Mouse (Mus musculus) retina, embryonic 14.5 days (tissue): ENCODE results near the gene Olfr211.
"Not testable (repeated sequence)": the region's sequence is repeated elsewhere in the genome, so short reads cannot be mapped to it uniquely, and the experiment has no call there.

Experiments
- DNase-seq: peaks from one replicate; pipeline ENCODE4 v3.0.0-alpha.2; 2015; ENCODE audit warnings: low spot score

Gene Olfr211

DNA sequence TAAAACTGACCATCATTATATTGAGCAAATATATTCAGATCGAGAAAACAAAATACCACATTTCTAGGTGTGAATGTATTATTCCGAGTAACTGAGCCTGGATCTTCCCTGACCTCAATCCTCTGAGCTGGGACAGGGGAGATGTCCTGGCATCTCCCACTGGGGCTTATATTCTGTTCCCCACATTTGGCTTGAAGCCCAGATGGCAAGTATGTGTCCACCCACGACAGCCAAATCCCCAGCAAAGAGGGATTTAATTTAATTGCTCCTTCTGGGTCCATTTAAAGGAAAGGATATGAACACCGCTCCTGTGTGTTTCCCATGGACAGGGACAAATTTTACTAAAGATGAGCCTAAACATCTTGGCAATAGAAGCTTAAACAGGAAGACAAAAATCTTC lies at the start of gene Olfr211:
Gene Olfr211, plus strand, starts transcription at position 301 of the 400 bp plus-strand sequence.
- DNase-seq: no peak

DNA sequence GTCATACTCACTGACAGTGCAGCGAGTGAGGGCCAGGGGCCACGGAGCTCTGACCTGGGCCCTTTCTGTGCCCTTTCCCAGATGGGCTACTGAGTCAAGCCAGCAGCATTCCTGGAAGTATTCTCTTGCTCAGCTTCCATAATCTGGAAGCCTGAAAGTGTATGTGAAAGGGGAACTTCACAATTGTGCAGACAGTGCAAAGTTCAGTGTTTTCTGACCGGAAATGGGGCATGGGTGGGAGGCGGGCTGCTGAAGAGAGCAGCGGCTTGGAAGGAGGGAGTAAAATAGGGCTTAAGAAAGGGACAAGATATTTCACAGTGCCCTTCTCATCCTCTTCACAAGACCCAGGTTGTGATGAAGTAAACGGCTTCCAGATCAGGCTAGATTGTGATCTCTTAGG lies 49.4 kb upstream of the Olfr211 start:
- no peak for DNase-seq

- no peak for DNase-seq
Observed at GRCm38 (mm10) chr6:116440447-116440846, 48.4 kb upstream of the Olfr211 start.

DNA sequence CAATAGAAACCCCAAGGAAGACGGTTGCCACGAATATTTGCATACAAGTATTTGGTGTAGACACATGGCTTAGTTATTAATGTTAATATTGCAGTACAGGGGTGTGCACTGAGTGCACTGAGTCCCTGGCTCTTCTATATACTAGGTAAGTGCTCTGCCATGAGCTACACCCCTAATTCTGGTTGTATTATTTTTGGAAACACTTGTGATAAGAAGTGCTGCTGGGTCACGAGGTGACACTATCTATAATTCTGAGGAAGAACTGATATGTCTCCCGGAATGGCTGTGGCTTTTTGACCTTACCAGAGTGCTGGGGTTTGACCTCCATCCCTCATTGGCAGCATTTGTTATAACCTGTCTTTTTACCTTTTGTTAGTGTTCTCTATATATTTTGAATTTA lies 48.0 kb upstream of the Olfr211 start:
- DNase-seq: no peak

DNA sequence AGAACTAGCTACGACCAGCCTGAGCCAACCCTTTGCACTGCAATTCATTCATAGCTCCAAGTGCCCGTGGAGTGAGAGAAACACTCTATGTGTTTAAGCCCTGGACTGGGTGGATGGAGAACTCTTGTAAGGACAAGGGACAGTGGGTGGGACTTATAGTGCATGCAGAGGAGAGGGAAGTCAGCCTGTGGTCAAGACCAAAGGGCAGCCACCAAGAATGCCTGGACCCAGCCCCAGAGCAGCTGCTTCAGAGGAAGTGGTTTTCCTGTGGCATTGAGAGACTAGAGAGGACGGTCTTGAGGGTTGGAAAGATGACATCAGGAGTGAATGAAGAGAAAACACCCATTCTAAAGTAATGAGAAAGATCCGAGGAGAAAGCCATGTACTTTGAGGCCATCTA lies 33.1 kb upstream of the Olfr211 start:
- no peak for DNase-seq

DNA sequence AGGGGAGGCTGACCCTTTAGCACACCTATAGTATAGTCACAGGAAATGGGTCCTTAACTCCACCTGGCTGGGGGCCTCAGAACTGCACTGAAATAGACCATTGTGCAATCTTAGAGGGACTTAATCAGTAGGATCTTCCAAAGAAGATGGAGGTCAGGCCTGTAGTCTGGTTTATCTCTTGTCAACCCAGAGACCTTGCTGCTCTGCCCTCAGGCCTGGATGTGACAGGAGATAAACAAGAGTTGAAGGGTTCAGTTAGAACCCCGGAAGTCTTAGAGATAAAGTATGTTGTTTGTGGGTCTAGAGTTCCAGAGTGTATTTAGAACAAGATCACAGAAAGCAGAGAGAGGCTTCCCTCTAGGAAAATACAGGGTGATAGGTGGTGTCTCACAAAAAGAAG lies 32.4 kb upstream of the Olfr211 start:
- DNase-seq: no peak

- DNase-seq: no peak
Observed at GRCm38 (mm10) chr6:116458728-116459127, 30.2 kb upstream of the Olfr211 start.

DNA sequence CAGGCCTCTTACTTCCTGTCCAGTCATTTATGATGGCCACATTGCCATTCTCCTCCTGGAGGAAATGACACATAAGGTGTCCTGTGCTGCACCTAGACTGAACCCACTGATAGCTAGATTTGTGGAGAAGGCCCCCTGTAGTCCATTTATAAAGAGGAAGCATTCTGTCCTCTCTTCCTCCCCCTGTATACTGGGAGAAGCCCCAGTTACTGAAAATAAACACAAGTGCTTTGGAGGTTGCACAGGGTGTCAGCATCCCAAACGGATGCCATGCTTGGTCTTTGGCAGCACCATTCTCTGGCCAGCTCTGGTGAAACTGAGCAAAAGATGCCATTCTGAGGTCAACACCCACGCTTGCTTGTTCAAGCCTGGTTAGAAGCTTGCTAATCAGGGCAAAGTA lies 29.7 kb upstream of the Olfr211 start:
- no peak for DNase-seq

DNA sequence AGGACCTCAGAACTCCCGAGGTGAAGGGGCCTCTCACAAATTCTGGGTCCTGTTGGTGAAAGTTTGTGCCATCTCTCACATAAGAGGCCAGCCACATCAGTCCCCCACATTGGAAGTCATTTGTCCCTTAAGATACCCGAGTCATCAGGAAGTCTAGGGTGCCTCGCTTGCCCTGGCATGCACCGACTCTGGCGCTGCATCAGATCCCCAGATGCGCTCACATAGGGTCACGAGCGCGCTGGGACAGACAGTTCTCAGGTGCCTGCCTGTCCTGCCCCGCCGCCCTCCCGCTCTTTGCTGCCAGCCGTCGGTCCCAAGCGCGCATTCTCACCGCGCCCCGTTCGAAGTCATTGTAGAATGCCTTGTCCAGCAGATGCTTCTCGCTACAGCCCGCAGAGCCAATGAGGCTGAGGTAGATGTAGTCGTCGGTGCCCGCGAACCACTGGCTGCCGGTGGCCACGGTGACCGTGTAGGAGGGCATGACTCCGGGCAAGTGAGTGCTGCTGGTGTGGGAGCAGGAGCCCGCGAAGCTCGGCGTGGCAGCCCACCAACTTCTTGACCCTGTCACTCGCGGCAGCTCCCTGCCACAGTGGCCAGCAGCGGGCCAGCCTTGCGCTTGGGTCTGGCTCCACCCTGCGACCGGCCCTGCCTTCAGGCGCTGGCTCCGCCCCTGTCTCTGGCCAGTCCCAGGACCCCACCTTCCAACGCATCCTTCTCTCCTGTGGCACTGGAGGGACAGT lies 28.2 kb upstream of the Olfr211 start, which contains the start of gene Alox5:
Gene Alox5, minus strand, starts transcription at position 635 of the 740 bp plus-strand sequence.
- DNase-seq: peak; percentile 55

DNA sequence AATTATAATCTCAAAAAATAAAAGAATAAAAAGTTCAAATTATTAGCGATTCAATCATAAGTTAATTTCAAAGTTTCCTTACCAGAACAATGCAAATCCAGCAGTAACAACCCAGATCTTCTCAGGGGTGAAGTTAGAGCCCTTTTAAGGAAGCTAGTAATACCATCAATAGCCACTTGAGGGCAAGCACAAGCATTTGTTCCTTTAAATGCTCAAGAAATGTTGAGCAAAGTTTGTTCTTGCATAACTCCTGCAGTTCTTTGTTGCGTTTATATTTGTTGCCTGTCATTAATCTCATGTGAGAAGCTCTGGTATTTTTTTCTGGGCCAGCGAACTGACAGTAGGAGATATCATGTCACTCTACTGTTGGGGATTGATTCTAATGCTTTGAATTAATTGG lies 20.8 kb upstream of the Olfr211 start:
- peak; percentile 54 for DNase-seq

DNA sequence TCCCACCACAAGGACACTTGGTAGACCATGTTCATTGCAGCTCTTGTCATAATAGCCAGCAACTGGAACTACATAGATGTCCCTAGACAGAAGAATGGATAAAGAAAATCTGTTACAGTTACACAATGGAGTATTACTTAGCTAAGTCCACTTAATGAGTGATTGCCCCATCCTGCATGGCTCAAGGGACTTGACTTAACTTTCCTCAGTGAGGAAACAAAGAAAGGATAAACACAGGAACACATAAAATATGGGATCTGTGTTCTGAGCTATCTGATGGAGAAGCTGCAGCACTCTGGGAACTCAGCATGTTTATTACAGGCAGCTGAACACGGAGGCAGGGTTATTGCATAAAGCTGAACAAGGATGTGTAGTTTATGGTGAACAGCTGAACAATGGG lies 3.8 kb upstream of the Olfr211 start:
- no peak for DNase-seq

DNA sequence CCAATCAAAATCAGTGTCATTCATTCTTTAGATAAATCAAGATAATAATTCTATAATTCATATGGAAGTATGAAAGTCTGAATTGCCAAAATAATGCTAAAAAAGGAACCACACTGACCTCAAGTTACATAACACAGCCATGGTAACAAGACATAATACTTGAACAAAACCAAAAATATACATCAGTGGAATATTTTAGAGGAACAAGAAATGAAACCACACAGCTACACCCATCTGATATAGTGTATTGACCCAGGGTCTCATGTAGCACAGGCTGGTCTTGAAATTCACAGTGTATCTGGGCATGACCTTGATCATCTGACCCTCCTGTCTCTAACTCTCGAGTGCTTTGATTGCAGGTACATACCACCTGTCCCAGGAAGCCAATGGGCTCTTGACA lies 2.1 kb upstream of the Olfr211 start:
- DNase-seq: no peak

GRCm38 (mm10) chr6:116493742-116494141 lies 4.9 kb downstream of the Olfr211 start:
- DNase-seq: no peak

DNA sequence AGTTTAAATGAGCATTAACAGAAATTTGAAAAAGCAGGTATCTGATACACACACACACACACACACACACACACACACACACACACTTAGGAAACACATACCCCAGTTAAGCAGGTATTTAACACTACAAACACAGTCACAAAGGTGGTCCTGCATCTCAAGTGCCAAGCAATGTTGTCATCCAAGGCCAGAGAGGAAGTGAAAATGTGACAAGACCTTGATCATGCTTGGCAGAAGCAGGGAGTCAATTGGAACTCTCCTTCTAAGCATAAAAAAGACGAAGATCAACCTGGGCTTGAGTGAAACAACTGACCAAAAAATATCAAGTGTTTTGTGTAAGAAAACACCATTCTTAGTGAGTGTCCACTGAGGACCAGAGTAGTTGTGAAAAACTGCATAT lies 7.1 kb downstream of the Olfr211 start:
- no peak for DNase-seq

DNA sequence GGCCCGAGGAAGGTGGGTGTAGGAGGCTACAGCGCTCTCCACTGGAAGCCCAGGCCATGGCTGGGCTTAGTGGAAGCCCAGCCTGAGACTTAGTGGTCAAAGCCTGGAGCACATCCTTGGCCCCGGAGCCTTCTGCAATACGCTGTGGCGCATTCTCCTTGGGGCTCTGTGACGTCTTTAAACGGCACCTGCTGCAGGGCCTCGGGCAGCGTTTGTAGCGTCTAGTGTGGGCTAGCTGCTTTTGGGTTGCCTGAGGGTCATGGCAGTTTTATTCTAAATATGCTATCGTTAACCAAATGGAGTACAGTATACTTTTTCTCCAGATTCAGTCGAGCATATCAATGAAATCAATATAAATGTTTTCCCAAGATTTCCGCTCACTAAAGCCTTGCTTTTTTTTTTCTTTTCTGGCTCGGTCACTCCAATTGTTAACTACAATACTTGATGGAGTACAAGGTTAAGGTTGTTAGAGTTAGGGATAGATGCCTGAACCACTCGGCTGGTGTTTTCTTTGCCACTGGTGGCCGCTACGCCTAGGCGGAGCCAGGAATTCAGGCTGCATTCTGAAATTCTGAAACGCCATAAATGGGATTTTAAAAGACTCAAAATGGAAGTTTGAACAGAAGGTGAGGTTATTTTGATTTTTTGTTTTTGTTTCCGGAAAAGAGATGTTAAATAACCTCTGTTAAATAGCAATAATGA lies 17.6 kb downstream of the Olfr211 start, which contains the start of gene Olfr212:
Gene Olfr212, plus strand, starts transcription at position 215 of the 702 bp plus-strand sequence.
- DNase-seq: not testable (repeated sequence)

- no peak for DNase-seq
Observed at GRCm38 (mm10) chr6:116514832-116515231, 25.9 kb downstream of the Olfr211 start.

- no peak for DNase-seq
Observed at GRCm38 (mm10) chr6:116538156-116538555, 49.3 kb downstream of the Olfr211 start, which contains the start of gene Olfr213. Gene Olfr213, plus strand, starts transcription at chr6:116538456.

GRCm38 (mm10) chr6:116542500-116542899 lies 53.6 kb downstream of the Olfr211 start:
- DNase-seq: no peak
